Mouse (Mus musculus) right cerebral cortex, postnatal 14 days (tissue): ENCODE results near the gene Nrcam.

Experiments used
- DNase-seq: peaks from one replicate; pipeline ENCODE4 v3.0.0; 2022

Nrcam gene

GRCm38 (mm10) chr12:44371076-44371710, 42.5 kb downstream of the Nrcam start:
- DNase-seq = no peak

DNA sequence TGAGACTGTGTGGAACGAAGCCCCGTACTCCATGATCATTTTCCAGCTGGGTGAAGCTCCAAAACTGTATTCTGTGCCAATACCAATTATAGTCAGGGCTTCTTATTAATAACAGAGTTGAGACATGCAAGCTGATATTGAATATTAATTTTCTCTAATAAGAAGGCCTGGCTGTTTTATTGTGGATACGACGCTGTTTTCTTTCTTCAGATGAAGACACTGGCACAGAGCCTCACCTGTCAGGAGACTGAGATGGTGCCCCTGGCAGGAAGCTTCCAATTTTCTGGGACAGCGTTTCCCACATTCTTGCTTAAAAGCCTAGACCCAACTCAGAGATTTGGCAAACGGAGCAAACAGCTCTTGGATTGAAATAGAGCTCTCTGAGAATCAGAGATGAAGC, 47.3 kb downstream of the Nrcam start:
- no peak for DNase-seq

- DNase-seq = no peak
These were observed 49.9 kb downstream of the Nrcam start for GRCm38 (mm10) chr12:44378431-44379161.

GRCm38 (mm10) chr12:44380805-44381204, 52.1 kb downstream of the Nrcam start:
- no peak for DNase-seq

GRCm38 (mm10) chr12:44386398-44386797, 57.7 kb downstream of the Nrcam start:
- no peak for DNase-seq

DNA sequence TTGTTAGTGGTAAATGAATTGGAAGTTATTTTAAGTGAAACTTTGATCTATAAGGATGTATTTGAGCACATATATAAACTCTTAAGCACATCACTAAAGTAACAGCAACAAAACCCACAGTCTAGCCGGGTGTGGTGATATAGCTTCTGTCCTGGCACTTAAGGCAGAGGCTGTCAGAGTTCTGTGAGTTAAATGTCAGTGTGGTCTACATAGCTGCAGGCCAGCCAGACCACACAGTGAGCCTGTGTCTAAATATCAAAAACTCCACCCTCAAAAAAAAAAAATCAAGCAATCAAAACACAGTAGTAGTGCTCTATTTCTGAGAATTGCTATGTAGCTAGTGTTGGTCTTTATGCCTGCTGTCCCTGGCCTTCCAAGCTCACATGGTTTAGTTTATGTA, 59.5 kb downstream of the Nrcam start:
- DNase-seq = no peak

GRCm38 (mm10) chr12:44390391-44391137, 61.9 kb downstream of the Nrcam start:
- DNase-seq = no peak

- DNase-seq = no peak
These were observed 66.2 kb downstream of the Nrcam start for GRCm38 (mm10) chr12:44394901-44395300.

- no peak for DNase-seq
These were observed 69.1 kb downstream of the Nrcam start for GRCm38 (mm10) chr12:44397782-44398181.

GRCm38 (mm10) chr12:44402134-44402533, 73.4 kb downstream of the Nrcam start:
- DNase-seq = no peak

GRCm38 (mm10) chr12:44403270-44403669, 74.6 kb downstream of the Nrcam start:
- no peak for DNase-seq

GRCm38 (mm10) chr12:44403731-44404424, 75.2 kb downstream of the Nrcam start:
- DNase-seq = no peak

DNA sequence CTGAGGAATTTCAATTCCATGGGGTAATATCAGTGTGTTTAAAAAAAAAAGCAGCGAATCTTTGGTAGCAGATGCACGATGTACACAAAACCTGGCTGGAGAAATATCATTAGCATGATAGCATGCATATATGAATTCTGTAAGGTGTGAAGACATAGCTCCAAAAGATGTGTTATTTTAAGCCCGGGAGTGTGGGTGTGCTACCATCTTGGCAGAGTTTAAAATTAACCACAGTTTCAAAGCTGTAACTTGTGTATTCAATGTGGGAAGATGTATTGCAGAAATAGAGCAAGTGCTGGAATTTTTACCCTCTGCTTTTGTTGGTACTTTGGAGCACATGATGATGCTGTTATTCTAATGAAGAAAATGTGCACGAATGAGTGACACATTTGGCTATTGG, 81.1 kb downstream of the Nrcam start:
- DNase-seq = no peak

DNA sequence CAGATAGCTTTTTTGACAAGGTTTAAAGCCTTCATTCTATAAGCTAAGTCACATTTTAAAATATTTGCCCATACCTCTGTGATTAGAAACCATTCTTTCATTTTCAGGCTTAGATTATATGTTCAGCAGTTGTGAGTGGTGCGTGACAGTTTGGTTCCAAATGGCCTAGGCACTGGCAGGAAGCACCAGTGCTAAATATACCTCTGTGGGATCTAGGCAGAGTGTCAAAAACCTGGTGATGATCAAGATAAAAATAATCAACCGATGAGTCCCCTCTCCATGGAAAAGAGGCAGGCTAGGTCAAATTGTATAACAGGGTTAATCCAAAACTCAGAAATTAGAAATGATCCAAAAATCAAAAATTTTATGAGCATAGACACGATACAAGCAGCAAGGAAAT, 82.3 kb downstream of the Nrcam start:
- no peak for DNase-seq

DNA sequence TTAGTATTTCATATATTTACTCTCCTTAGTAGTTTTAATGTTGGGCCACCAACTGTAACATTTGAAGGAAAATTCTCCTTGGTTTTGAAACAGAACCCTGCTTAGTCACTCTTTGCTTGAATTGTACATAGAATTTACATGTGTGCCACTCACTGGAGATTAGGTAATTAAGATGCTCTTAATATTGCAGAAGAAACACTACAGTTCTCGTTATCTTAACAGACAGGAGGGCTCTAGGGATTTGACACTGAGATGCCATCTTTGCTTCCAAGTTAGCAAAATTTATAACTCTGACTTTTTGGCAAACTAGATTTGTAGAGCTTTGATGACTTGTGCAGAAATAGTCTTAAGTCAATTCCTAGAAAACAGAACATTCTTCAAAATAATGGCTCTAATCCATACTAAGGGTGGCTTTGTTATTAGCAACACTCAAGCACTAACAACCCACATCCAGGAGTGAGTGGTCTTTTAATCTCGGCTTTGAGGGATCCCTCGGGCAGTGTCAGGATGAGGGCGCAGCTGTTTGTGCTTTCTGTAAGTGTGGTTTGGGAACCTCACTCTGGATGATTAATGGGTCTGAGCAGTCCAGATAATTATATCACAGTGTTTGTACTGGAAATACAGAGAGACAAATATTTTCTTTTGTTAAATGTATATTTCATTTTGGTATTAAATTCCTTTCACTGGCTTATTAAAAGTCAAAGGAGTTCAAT, 93.6 kb downstream of the Nrcam start:
- DNase-seq = no peak

DNA sequence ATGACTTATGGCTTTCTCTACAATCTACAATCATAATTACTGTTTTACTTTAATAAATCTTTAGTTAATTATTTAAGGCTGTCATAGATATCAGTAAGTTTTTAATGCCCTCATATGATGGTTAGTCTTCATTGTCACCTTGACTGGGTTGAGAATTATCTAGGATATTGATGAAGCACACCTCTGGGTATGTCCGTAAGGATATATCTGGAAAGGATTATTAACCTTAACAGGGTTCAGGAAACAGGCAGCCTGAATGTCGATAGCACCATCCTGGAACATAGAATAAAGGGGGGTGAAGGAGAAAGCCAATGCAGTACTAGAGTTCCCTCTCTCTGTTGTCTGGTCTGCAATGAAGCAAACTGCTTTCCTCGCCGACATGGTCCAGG, 94.2 kb downstream of the Nrcam start:
- no peak for DNase-seq

- DNase-seq = no peak
These were observed 95.3 kb downstream of the Nrcam start for GRCm38 (mm10) chr12:44424011-44424410.

DNA sequence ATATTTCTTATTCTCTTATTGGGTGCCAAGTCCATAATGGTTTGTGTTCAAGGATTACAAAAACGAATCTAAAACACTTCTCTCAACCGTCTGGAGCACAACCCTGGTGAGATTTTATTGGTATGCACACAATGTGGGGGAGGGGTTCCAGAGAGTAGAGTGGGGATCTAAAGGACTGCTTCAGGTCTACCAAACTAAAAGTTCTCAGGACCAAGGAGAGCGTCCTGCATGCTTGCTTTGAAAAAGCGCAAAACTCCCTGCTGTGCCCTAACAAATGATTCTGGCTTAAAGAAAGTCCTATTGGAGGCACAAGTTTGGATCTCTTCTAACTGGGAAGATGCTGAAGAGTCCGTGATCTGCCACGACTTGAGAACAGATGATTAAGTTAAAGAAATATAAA, 96.4 kb downstream of the Nrcam start:
- no peak for DNase-seq

GRCm38 (mm10) chr12:44430335-44430734, 101.7 kb downstream of the Nrcam start:
- no peak for DNase-seq

GRCm38 (mm10) chr12:44430996-44431395, 102.3 kb downstream of the Nrcam start:
- DNase-seq = peak; percentile 75

DNA sequence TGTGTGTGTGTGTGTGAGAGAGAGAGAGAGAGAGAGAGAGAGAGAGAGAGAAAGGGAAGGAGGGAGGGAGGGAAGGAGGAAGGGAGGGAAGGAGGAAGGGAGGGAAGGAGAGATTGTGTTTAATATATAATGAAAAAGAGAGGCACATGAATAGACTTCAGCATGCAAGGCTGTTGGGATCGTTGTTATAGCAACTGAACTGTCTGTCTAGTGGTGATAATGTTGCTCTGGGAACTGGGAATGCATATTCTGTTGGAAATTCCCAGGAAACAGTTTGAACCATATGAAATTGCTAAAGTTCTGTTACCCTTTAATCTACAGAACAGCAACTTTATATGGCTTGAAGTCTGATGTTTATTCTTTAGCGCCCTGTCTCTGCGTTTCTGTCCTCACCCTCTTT, 104.0 kb downstream of the Nrcam start:
- DNase-seq = no peak

DNA sequence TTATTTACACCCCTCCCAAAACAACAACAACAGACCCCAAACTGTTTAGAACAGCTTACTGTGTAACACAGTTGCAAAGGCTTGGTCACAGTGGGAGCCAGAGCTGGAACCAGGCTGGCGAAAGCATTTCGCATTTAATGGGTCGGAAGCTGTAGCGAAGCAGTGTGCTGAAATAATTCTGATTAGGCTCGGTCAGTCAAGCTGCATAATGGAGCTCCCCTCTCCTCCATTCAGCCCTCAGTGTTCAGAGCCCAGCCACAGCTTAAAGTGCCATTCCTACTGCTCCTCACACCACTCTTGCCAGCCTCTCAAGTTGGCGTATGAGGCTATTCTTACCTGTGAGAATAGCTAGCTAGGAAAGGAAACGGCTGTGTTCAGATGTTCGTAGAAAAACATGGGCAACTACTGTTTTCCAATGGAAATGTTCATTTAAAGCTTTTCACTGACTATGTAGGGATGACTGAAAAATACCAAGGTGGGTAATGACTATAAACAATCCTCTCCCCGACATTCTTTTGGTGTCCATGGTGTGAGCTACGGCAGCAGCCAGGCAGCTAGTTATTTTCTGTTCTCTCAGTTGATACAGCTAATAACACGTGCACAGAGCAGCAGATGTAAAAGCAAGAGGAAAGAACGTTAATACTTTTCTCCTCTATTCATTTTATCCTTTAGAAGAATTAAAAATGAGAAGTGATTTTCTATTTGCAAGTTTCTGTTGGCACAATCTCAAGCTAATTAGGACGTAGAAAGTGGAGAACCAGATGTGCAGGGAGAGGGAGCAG, 108.6 kb downstream of the Nrcam start:
- DNase-seq = no peak
